In the genomic region with DNA sequence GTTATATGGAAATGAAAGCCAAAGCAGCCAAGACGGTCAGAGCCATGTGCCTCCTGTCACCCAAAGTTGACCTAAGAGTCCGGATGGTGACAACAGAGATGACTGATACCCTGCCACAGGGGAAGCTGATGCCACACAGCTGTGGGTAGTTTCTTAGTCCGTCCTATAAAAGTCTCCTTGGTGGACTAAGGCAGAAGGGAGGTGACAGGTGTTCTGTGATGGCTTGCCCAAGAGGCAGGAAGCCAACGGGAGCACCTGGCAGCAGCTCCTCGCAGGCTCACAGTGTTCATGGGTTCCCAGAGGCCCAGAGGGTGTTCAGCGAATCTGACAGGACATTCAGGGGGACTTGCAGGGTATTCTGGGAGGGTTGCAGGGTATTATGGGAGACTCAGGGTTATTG, we compare ENCODE assay signal across 30 mouse cellular contexts.
"Had no signal": no experiment of that assay in that cellular context is flagged by ENCODE, and none has a peak within 500 bp of the region (broad histone marks: within the 10 kb centered on the region; RNA-seq: fewer than 3 reads in every experiment).

No protein-coding gene starts in this region.

- H3K4me3 ChIP-seq: heart, embryonic 12.5 days; heart, embryonic 13.5 days; heart, embryonic 15.5 days; hindbrain, embryonic 10.5 days; hindbrain, embryonic 12.5 days; hindbrain, embryonic 13.5 days; hindbrain, embryonic 15.5 days; intestine, embryonic 15.5 days; kidney, embryonic 15.5 days; layer of hippocampus, adult 2 months; left cerebral cortex, adult 2 months had no signal

- H3K27ac ChIP-seq: heart, embryonic 13.5 days; heart, embryonic 15.5 days; hindbrain, embryonic 10.5 days; hindbrain, embryonic 12.5 days; hindbrain, embryonic 13.5 days; hindbrain, embryonic 14.5 days; hindbrain, embryonic 15.5 days; hindbrain, postnatal 0 days; intestine, embryonic 15.5 days; kidney, embryonic 15.5 days; kidney, postnatal 0 days; layer of hippocampus, adult 2 months; left cerebral cortex, adult 2 months had no signal

- DNase-seq: heart, postnatal 10 days; heart, postnatal 14 days; heart, postnatal 36 days; heart, postnatal 4 days; kidney, adult 11 months; kidney, adult 18-20 months; kidney, adult 2 months; kidney, adult 8-10 months; kidney, adult 9 months; kidney, postnatal 10 days; kidney, postnatal 14 days; kidney, postnatal 25 days; kidney, postnatal 36 days; kidney, postnatal 4 days; layer of hippocampus, adult 9-11 months; layer of hippocampus, postnatal 36 days had no signal
